Mouse (Mus musculus) adrenal gland, adult 2 months (tissue): ENCODE measurements around the gene Snrpc. TPM values are rescaled to one million over a fixed set of nuclear protein-coding genes. Genes with fewer than 3 reads are reported as not detected.
"Not testable (repeated sequence)": the region's sequence is repeated elsewhere in the genome, so short reads cannot be mapped to it uniquely, and the experiment has no call there.

ENCODE experiments used
- DNase-seq: peaks from one replicate; pipeline ENCODE4 v3.0.0; 2021
- long read RNA-seq: library from polyadenylated mRNA; stranded (forward); transcript quantifications from one replicate; pipeline ENCODE4 v2.0.0, GENCODE M21; 2021
- polyA plus RNA-seq: library from polyadenylated mRNA; depleted of rRNA; stranded (reverse); fragments of >200 nt; gene quantifications from 2 replicates; pipeline ENCODE4 v1.2.3, GENCODE M21; 2012; rRNA removed
- total RNA-seq, 2 experiments: library from RNA; stranded (reverse); gene quantifications; 2 replicates each; pipeline ENCODE4 v1.2.3; 2021

Gene Snrpc
- 10 to 100 TPM; 74.5 to 79.8 TPM for total RNA-seq
- polyA plus RNA-seq, result 180 and 188 TPM in 2 replicates
- long read RNA-seq, transcript Snrpc-201 (6 exons, 758 nt), result major isoform, 29 of 34 reads
- long read RNA-seq, partial matches to known transcripts, result 3 of 34 reads
- long read RNA-seq, other reads (novel, unspliced or antisense), result 2 of 34 reads

DNA sequence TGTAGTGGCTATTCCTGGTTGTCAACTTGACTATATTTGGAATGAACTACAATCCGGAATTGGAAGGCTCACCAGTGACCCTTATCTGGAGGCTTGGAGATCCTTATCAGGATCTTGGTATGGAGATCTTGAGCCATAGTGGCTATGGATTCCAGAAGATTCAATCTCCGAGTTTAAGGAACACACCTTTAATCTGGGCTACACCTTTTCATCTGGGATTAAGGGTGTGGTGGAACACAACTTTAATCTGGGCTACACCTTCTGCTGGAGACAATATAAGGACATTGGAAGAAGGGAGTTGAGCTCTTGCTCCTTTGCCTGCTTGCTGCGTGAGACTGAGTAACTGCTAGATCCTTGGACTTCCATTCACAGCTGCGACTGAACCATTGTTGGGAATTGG, at the start of gene Snrpc:
TSS of gene Snrpc (plus strand) at position 301 of the 400 bp plus-strand sequence.
- not testable (repeated sequence) for DNase-seq

DNA sequence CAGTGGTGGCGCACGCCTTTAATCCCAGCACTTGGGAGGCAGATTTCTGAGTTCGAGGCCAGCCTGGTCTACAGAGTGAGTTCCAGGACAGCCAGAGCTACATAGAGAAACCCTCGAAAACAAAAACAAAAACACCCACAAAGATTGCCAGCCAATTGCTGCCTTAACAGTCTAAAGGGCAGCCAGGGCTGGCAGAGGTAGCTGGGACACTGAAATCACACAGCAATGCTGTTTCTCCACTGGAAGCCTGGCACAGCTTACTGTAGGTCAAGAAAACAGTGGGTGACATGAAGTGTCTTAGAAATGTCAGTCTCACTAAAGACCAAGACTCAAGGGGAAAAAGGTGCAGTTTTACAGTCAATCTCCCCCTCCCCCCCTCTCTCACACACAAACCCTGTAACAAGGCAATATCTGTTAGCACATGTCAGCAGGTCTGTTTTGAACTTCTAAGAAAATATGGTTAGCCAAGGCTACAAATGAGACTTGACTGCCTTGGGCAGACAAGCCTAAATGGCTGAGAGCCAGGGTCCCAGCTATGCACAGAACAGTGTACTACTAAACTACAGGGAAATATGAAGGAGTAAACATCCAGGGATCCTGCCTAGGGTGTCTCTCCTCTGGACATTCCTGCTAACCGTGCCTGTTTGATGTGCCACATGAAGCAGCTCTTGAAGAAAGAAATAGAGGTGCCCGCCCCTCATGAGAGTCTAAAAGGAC, 49.3 kb upstream of the Snrpc start:
- DNase-seq, result no peak

DNA sequence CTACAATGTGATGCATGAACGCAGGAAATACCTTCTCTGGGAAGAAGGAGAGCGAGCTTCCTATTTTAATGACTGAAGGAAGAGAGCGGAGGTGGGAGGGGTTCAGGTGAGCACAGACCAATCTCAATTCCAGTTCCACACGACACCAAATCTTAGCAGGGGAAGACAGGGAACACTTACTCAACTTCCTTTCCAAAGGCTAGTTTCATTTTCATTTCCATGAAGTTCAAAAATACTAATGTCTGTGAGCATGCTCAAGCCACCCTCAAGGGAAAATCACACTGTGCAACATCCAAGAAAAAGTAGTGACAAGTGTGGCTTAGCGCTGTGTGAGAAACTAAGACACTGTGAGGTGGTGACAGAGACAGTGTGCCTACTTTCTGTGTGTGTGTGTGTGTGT, 47.9 kb upstream of the Snrpc start:
- DNase-seq, result no peak

DNA sequence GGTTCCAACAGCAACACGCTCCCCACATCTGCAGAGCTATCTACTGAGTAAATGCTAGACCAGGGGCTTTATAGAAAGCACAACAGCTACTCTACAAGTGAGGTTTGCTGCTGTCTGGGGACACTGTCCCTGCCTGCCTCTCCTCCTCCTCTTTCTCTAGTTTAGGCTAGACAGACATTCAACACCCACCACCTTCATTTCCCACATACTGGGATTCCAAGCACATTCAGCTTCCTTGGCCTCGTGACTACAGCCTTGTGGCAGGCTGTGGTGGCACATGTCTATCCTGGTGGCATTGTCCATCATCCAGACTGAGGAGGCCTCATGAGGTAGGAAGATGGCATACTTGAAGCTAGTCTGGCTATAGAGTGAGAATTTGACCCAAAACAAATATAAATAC, 47.0 kb upstream of the Snrpc start:
- DNase-seq, result no peak

DNA sequence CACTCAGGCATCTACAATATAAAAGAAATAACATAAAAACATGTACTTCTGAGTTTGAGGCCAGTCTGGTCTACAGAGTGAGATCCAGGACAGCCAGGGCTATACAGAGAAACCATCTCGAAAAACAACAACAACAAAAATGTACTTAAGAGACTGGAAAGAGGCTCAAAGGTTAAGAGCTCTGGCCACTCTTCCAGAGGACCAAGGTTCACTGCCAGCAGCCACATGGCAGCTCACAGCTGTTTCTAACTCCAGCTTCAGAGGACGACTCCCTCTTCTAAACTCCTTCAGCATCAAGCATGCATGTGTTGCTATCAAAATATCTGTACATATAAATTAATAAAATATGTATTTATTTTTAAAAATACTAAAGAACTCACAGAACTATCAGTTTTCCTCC, 46.4 kb upstream of the Snrpc start:
- DNase-seq, result no peak

DNA sequence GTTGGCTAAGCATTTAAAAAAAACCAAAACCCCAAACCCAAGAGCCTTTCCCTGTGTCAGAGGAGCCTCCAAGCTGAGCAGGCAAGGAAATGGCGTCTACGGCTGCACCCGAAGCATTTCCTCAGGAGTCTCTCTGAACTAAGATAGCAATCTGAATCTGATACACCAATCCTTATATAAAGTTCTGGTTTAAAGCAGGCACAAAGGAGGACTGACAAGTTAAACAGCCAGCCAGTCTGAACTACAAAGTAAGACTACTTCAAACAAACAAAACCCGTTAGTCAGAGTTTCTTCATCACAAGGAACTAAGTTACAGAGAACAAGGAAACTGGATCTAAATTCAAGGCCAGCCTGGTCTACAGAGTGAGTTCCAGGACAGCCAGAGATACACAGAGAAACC, 45.4 kb upstream of the Snrpc start:
- DNase-seq, result no peak

DNA sequence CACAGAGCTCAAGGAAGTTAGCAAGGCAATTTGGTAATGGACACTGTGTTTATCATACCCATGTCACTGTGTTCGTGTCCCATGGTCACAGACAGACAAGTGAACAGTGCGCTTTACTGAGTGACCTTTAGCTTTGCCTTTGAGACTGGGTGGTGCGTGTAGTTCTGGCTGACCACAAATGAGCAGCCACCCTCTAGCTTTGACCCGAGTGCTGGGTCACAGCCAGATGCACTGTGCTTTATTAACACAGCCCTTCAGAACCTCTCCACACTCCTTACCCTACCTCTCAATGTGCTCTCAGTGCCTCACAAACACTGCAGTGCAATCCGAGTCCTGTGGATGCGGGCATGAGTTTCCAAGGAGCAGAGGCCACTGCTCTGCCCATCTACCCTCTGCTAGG, 44.8 kb upstream of the Snrpc start:
- peak; percentile 63 for DNase-seq

DNA sequence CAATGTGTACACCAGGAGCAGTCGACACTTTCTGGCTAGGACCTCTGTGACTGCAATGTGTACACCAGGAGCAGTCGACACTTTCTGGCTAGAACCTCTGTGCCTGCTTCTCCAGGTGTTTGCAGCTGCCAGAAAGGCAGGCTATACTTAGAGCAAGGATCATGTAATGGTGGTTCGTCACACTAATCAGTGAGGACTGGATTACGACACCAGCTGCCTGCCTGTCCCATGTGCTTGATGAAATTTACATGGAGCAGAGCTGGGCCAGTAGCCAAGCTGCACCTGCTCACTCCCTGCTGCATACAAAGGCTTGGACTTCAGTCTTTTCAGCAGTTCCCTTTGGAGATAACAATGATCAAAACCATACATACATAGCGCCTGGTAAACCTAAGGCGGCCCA, 41.2 kb upstream of the Snrpc start:
- DNase-seq, result peak; percentile 60

DNA sequence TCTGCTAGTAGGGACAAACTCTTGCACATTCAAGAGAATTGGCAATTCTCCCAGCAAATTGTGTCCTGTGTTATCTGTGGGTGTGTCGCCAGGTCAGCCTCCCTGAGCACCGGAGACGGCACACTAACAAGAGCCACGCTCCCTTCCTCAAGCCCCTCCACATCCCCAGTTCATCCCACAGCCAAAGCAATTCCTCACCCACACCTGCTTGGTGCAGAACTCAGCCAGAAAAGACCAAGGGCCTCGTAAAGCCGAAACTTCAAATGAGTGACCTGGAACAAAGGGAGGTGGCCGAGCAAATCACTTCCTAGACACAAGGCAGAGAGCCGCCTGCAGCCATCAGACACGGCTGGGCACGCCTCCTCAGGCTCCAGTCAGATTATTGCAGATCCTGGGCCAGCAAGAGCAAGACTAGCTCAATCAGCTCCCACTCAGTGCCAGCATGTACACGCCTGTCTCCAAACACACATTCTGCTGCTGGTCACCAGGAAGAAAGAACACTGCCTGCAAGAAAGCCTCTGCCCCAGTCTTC, 40.5 kb upstream of the Snrpc start:
- peak; percentile 67 for DNase-seq

DNA sequence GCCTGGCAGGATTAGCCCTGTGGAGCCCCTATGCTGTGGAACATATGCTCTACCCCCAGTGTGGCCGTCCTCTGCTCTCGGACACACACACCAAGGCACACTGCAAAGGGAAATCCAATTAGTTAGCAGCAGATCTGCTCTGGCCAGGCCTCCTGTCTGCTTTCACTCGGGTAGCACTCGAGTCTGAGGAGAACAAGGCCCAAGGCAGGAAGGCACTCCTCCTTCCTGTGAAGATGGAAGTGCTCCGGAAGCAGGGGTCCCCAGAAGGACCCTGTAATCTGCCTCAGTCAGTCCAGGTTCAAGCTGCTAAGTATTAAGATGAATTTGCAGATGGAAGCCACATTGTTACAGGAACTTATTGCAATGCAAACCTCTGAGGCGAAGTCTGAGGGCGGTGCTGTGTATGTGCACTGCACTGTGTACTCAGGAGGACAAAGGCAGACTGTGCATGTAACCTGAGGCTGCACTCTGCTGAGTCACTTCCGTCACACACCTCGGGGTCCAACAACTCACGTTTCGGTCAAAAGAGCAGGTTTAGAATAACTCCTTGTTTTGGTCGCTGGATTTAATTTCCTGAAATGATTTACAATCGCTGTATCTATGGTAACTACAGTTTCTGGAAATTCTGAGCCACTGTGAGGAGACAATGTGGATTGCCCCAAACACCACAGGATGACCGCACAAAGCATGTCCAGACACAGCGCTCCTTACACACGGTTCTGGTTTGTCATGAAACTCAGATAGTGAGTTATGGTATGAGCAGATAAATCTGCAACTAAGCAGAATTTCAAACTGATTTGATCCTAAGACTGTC, 38.0 kb upstream of the Snrpc start:
- DNase-seq, result no peak

DNA sequence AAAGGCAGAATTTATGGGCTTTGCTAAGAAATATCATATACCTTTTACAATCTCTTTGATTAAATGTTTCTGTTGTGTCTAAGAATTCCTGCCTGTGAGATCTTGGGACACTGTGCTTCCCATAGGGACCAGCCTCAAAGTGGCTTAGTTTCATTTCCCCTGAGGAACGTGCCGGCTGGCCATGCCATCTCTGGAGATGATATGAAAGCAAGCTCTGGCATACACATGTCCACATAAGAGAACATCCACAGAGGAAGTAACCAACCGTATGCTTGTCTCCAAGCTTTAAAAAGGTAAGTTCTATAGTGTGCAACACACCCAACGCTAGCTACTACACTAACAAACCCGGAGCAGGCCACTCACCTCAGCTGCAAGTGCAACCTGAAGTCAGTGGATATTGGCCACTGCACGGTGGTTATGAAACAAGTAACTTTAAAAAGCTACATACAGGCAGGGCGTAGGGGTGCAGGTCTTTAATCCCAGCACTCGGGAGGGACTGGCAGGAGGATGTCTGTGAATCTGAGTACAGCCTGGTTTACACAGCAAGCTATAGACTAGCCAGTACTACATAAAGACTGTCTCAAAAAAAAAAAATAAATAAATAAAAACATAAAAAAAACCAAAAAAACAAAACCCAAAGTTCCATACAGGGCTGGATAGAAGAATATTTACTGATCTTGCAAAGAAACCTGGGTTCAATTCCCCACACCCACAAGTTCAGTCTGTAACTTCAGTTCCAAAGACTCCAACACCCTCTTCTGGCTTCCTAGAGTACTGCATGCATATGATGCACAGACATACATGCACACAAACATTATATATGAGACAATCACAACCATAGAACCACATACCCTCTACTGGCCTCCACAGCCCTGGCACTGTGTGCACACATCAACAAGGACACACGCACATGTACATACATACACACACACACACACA, 37.0 kb upstream of the Snrpc start:
- DNase-seq, result no peak

DNA sequence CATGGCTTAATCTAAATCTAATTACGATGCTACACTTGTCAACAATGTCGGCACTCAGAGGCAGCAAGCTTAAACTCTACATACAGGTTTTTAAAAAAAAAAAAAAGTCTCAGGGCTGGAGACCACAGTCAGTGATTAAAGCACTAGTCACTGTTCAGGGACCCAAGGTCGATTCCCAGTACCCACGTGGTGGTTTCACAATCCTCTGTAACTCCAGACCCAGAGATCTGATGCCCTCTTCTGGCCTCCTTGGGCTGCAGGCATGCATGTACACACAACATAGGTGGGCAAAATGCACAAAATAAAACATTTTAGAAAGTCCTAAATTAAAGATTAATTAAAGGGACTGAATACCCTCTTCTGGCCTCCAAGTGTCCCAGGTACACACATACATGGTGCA, 34.2 kb upstream of the Snrpc start:
- DNase-seq, result peak; percentile 82

DNA sequence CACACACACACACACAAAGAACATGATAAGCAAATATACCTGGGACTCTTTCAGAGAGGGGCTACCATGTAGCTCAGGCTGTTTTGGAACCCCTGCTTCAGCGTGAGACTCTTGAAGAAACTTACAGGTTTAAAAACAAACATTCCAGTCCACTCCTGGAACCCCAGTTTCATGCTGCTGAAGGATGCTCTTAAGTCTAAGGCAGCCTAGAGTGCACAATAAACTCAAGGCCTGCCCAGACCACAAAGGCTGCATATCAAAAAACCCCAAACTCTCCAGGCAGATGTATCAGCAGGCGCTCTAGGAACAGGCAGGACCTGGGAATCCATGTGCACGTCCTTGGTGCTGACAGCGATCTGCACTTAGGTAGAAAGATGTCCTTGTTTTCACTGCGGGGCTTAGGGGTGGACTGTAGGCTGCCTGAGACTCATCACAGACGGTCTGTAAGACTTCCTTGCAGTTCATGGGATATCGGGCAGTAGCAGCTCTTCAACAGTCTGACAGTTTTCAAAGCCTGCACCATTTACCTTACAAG, 33.7 kb upstream of the Snrpc start:
- DNase-seq, result peak; percentile 47

DNA sequence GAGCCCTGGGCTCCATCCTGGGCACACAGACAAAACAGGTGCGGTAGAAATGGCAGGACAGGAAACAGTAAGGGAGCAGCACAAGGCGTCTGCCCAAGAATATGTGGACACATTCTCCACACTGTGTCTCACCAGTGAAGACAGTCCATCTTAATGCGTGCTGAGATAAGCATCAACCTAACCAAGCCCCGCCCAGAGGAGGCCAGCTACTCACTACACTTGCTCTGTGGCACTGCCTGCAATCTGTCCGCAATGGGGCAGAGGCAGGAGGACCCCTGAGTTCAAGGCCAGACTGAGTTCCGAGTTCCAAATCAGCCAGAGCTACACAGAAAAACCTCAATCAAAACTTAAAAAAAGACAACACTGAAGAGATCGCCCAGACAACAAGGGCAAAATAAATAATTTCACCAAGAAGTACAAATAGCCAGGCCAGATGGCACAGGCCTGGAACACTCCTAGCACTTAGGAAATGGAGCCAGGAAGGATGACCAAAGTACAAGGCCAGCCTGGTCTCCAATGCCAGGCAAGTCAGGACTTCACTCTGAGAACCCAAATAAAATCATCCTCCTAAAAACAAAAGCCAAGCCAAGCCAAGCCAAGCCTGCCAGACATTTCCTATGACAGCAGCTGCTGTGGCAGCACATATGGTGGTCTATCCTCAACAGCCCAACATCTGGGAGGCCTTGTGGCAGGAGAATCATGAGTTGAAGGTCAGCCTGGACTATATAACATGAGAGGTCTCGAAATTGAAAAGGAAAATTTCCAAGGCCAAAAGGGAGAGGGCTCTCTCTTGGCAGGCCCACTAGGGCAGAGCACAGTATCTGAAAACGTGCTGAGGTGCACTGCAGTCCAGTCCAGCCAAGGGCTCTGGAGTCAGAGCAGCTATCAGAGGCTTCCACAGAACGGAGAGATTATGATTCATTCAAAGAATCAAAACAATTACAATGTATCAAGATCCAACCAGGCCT, 32.9 kb upstream of the Snrpc start:
- peak; percentile 72 for DNase-seq

DNA sequence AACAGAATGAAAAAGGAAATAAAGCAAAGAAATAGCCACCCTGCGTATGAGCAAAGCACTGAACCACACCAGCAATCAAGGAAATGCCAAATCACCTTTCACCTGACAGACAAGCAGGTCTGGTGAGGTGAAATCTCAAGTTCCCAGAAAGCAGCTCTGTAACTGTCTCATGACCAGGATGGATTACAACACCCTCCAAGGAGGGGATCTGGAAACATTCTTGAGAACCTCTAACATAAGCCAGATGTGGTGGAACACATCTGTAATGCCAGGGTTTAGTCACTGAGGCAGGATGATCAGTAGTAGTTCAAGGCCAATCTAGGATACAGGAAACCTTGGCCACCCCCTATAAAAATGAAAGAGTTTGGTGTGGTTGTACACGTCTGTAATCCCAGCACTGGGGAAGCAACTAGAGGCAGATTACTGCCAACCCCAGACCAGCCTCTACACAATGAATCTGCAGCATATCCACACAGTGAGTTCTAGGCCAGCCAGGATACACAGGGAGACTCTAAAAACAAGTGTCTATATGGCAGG, 30.3 kb upstream of the Snrpc start:
- DNase-seq, result no peak

DNA sequence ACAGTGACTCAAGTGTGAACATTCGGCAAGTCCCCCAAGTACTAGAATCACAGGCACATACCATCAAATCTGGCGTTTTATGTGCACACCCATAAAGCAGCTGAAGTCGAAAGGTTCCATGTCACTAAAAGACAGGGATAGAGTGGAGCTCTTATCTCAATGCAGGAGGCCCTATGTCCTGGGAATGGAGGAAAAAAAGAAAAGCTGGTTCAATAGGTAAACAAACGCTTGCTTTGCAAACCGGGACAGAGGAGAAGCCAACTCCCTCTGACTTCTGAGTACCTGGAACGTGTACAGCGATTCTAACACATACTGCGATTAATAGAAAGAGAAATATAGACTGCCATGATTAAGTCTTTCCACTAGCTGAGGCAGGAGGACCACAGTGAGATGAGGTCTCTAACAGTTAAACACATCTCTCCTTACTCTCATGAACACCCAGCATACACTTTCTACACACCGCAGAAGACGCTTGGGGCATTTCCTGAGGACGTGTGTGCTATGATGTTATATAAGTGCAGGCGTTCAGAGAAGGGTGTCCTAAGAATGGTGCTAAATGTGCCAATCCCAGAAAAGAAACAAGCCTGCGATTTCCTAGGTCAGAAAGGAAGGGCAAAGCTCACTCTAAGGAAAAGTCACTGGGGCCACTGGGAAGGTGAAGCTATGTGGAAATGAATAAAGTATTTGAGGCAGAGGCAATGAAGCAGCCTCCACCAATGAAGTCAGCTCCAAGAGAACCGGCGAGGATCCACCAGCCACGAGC, 27.2 kb upstream of the Snrpc start:
- DNase-seq, result no peak

DNA sequence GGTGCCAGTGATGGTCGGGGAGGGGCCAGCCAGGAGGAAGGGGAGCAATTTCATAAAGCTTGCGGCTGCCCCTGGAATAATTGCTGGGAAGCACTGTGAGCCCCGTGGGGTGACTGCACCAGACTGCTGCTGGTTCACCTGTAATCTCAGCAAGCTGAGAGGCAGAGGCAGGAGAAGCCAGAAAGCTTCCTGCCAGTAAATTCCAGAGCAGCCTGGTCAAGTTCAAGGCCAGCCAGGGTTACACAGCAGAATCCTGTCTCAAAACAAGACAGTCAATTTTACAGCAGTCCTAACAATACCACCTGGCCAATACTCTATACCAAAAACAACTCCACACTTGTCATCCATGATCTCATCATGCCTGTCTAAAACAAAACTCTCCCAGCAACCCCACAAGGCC, 26.0 kb upstream of the Snrpc start:
- DNase-seq, result no peak

DNA sequence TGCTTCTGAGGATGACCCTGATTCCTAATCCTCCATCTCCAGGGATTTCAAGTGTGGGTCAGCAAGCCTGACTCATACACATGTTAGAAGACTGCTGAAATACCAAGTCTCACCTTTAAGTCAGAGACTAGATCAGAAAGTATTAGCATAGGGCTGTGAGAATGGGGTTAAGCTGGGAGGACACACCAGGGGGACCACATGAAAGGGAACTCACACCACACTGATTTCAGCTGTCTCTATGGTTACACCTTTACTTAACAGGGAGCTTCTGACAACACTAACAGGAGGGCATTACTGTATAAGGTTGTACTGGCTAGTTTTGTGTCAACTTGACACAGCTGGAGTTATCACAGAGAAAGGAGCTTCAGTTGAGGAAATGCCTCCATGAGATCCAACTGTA, 23.3 kb upstream of the Snrpc start:
- no peak for DNase-seq

DNA sequence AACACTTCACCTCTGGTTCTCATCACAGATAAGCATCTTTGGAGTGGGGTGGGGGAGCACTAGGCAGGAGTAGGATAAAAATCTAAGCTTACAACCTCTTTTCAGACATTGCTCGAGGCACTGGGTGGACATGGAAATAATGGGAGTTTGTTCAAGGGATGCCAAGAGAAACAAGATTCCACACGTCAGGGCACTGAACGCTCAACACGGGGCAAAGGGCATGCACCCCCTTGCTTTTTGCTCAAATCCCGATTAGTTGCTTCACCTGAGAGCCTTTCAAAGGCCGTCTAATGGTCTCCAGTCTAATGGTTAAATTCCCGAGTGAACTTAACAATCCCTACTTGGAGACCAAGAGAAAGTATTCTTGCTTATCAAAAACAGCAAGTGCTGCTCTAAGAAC, 18.9 kb upstream of the Snrpc start:
- DNase-seq, result no peak
